Mouse (Mus musculus) midbrain, embryonic 12.5 days (tissue): ENCODE data around the gene Tesk2. TPM values are rescaled to one million over a fixed set of nuclear protein-coding genes. Genes with fewer than 3 reads are reported as not detected.
A peak's percentile ranks its signal among the peaks of the same experiment; 100 is the strongest.

Experiments used
- ATAC-seq: fragments of 200-750 bp; cut with Nextera tagmentation; 2 replicates; pipeline ENCODE4 v1.8.0; 2017; ENCODE audit warnings: low read depth, moderate TSS enrichment, moderate library complexity; ENCODE audit not compliant: low FRiP score
- H3K27ac ChIP-seq: fragments of 300-500 bp; sonication (generic); replicated peaks from 2 replicates; pipeline ENCODE4 v1.5.1; 2016; ENCODE audit warnings: mild to moderate bottlenecking
- H3K27me3 ChIP-seq: fragments of 300-500 bp; sonication (generic); 2 replicates; pipeline ENCODE4 v1.6.1; 2016; ENCODE audit warnings: mild to moderate bottlenecking
- H3K36me3 ChIP-seq: fragments of 300-500 bp; sonication (generic); 2 replicates; pipeline ENCODE4 v1.6.1; 2016
- H3K4me1 ChIP-seq: fragments of 300-500 bp; sonication (generic); 2 replicates; pipeline ENCODE4 v1.6.1; 2016
- H3K4me2 ChIP-seq: fragments of 300-500 bp; sonication (generic); replicated peaks from 2 replicates; pipeline ENCODE4 v1.6.1; 2016; ENCODE audit warnings: mild to moderate bottlenecking, moderate library complexity
- H3K4me3 ChIP-seq: fragments of 300-500 bp; sonication (generic); 2 replicates; pipeline ENCODE4 v1.5.1; 2016; ENCODE audit warnings: mild to moderate bottlenecking
- H3K9ac ChIP-seq: fragments of 300-500 bp; sonication (generic); replicated peaks from 2 replicates; pipeline ENCODE4 v1.6.1; 2016; ENCODE audit warnings: mild to moderate bottlenecking, moderate library complexity
- H3K9me3 ChIP-seq: fragments of 300-500 bp; sonication (generic); 2 replicates; pipeline ENCODE4 v1.6.1; 2016; ENCODE audit warnings: mild to moderate bottlenecking
- WGBS: fragments of 180-500 bp; shearing (Covaris S2); methylation state at CpG from one replicate; pipeline ENCODE4 v1.1.7; 2016; 5-methylcytosine and 5-hydroxymethylcytosine counted together
- polyA plus RNA-seq: library from polyadenylated mRNA; unstranded; fragments of >200 nt; fragmentation: Nextera tagmentation; extraction: Ambion mirVana; gene quantifications from 2 replicates; pipeline ENCODE4 v1.2.1, GENCODE M21; 2016

The Tesk2 gene
- polyA plus RNA-seq, 1 experiment from 2014 or later, result 5.7 TPM

DNA sequence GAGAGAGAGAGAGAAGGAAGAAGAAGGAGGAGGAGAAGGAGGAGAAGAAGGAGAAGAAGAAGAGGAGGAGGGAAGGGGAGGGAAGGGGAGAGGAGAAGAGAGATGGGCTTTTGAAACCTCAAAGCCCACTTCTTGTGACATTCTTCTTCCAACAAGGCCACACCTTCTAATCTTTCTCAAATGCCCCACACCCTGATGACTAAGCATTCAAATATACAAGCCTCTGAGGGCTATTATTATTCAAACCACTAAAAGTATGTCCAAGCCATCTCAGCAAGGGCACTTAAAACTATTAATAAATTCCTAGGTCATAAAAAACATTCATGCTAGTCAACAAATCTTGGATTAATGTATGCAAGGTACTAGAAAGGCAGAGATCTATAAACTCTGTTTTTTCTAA lies 48.3 kb downstream of the Tesk2 start:
- H3K27ac ChIP-seq, result no peak overlapping the region
- H3K9ac ChIP-seq, result no peak overlapping the region
- no peak for ATAC-seq
- H3K4me1 ChIP-seq, result no peaks in the 10 kb centered on the region
- H3K36me3 ChIP-seq, result 0 out of 2 replicates have a peak, but pooled peaks cover 5% of the 10 kb centered on the region
- H3K9me3 ChIP-seq, result no peaks in the 10 kb centered on the region
- H3K4me2 ChIP-seq, result no peak overlapping the region
- H3K27me3 ChIP-seq, result no peaks in the 10 kb centered on the region
- no peak overlapping the region for H3K4me3 ChIP-seq

DNA sequence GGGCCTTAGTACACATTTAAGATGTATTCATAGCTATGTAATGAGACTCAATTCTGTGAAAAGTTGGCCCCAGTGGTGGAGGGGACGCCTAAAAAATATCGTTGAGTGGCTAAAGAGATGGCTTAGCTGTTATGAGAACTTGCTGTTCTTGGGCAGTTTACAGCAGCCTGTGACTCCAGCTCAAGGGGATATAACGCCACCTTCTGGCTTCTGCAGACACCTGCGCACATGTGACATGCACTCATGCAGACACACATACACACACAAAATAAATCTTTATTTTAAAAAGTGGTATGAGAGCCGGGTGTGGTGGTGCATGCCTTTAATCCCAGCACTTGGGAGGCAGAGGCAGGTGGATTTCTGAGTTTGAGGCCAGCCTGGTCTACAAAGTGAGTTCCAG lies 55.6 kb downstream of the Tesk2 start:
- peaks cover 8% of the 10 kb centered on the region for H3K27me3 ChIP-seq
- no peaks in the 10 kb centered on the region for H3K4me1 ChIP-seq
- H3K4me3 ChIP-seq, result no peak overlapping the region
- 89% methylated on average over 5 of the region's 5 CpGs for WGBS
- H3K9ac ChIP-seq, result no peak overlapping the region
- ATAC-seq, result no peak
- no peaks in the 10 kb centered on the region for H3K9me3 ChIP-seq
- 0 out of 2 replicates have a peak, but pooled peaks cover 5% of the 10 kb centered on the region for H3K36me3 ChIP-seq
- no peak overlapping the region for H3K4me2 ChIP-seq
- no peak overlapping the region for H3K27ac ChIP-seq

DNA sequence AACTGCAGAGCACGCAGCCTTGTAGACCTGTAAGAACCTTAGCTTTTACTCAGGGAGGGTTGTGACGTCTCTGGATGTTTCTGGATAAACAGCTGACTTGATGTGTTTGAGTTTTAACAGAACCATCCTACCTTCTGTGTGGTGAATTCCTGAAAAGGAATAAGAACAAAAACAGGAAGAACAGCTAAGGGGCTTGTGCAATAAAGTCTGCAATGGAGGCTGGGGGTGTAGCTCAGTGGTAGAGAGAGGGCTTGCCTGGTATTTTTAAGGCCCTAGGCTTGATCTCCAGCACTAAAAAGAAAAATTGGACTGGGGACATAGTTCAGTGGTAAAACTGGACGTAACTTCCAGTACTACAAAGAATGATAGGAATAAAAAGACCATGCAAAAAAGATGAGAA lies 56.3 kb downstream of the Tesk2 start:
- ATAC-seq, result no peak
- 91% methylated on average over 3 of the region's 3 CpGs for WGBS
- Histone ChIP-seq H3K4me1 (peaks cover 4% of the 10 kb centered on the region), H3K9me3 (no peaks in the 10 kb centered on the region), H3K4me3 (no peak overlapping the region), H3K27me3 (peaks cover 8% of the 10 kb centered on the region), H3K27ac (no peak overlapping the region), H3K4me2 (no peak overlapping the region), H3K36me3 (0 out of 2 replicates have a peak, but pooled peaks cover 5% of the 10 kb centered on the region), H3K9ac (no peak overlapping the region)

DNA sequence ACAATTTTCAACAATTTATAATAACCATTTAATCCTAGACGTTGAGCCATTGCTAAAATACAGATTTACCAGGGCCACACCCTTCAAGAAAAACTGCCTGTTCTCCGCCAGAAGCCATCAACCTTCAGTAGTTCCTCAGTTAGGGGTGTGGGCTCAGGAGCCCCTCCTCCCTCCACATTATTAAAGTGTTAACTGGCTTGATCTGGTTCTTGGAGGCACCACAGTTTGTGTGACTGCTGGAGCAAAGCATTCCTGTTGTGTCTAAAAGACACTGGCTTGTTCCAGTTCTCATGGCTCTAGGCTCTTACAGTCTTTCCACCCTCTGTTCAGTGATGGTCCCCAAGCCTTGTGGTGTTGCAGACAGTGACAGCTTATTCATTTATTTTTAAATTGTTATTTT lies 59.8 kb downstream of the Tesk2 start:
- Histone ChIP-seq H3K4me1 (peaks cover 12% of the 10 kb centered on the region), H3K36me3 (no peaks in the 10 kb centered on the region), H3K4me2 (no peak overlapping the region), H3K27ac (no peak overlapping the region), H3K4me3 (no peak overlapping the region), H3K27me3 (peaks cover 8% of the 10 kb centered on the region), H3K9ac (no peak overlapping the region), H3K9me3 (no peaks in the 10 kb centered on the region)
- 82% methylated on average over 2 of the region's 2 CpGs for WGBS
- ATAC-seq, result no peak

DNA sequence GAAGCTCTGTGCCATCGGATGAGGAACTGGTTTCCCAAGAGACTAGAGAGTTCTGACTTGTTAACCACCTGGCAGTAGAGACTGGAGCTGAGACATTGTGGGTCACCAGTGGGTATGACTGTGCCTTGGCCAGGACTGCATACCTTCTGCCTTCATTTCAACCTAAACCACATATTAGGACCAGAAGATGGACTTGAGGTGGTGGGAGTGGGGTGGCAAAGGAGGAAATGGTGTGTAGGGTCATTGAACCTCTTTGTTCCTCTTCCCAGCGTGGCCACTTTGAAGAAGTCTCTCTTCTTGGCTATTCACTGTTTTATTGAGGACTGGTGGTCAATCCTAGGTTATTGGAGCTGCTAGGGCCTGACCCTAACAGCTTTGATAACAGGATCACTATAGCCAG lies 60.6 kb downstream of the Tesk2 start:
- no peak overlapping the region for H3K27ac ChIP-seq
- H3K27me3 ChIP-seq, result peaks cover 8% of the 10 kb centered on the region
- H3K36me3 ChIP-seq, result no peaks in the 10 kb centered on the region
- H3K4me2 ChIP-seq, result no peak overlapping the region
- H3K9ac ChIP-seq, result no peak overlapping the region
- H3K4me3 ChIP-seq, result no peak overlapping the region
- ATAC-seq, result no peak
- peaks cover 12% of the 10 kb centered on the region for H3K4me1 ChIP-seq
- H3K9me3 ChIP-seq, result no peaks in the 10 kb centered on the region
- 51% methylated on average over 2 of the region's 2 CpGs for WGBS

DNA sequence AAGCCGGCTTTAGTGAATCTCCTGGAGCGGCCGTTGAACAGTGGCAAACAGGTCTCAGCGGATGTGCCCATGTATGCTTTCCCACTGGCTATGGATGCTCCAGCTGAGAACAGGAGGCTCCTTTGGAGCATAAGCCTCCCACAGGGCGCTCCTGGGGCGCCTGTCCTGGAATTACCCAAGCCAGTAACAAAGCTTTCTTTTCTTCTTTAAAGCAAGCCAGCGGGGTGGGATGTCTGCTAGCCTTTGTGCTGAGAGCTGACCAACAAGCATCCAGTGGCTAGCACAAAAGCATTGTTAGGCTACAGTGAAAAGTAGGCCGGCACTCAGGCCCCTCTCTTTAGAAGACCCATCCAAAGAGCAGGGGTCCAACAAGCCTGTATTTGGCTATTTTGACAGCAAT lies 61.4 kb downstream of the Tesk2 start:
- Histone ChIP-seq H3K27ac (peak overlapping the region; percentile 1; the same call in 1 of the 2 replicates), H3K4me2 (peak overlapping the region; percentile 22), H3K9me3 (no peaks in the 10 kb centered on the region), H3K9ac (peak overlapping the region; percentile 29; the same call in 1 of the 2 replicates), H3K4me1 (peaks cover 12% of the 10 kb centered on the region), H3K27me3 (peaks cover 8% of the 10 kb centered on the region), H3K36me3 (no peaks in the 10 kb centered on the region), H3K4me3 (no peak overlapping the region)
- 0 out of 2 replicates have a peak, but pooled peaks have one; percentile 30 for ATAC-seq
- WGBS, result 9% methylated on average over 8 of the region's 8 CpGs

DNA sequence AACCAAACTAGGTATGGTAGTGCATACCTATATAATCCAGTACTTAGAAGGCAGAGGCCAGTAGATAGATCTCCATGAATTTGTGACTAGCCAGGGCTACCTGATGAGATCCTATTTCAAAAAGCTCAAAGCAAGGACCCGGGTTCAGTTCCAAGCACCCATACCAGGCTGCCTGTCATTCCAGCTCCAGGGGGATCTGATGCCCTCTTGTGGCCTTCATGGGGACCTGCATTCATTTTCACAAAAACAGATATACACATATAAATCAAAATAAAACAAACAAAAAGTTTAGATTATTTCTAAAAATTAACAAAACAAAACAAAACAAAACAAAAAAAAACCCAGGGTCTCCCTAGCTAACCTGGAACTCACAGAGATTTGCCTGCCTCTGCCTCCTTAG lies 65.8 kb downstream of the Tesk2 start:
- Histone ChIP-seq H3K4me3 (no peak overlapping the region), H3K9me3 (no peaks in the 10 kb centered on the region)
- WGBS, result 91% methylated on average over 1 of the region's 1 CpGs

DNA sequence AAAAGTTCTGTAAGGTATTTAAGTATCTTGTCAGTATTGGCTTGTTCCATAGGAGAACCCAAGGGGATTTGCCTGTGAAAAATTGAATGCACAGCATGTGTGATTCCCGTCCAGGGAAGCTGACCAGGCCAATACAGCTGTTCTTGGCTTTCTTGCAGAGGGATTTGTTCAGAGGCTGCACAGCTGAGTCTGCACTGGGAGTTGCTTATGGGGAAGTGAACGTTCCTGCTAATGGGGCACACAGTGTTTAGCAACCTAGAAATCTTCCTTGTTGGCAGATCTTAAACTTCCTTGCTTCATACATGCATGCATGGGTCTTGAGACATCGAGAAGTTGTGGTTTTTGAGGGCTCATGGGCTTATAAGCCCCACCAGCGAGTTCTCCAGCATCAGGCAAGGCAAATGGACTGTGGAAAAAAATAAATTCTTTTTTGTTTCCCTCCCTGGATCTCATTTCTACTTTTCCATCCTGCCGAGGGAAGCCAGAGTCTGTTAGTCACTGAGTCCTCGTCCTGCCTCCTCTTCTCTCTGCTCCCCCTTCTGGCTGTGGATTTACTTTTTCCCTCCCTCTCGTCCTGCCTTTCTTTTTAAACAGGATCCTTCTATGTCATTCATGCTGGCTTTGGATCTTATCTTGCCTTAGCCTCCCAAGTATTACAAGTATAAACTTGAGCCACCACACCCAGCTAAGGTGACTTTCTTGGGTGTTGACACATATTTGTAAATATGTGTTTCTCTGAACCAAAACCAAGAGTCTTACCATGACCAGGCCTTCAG lies 67.4 kb downstream of the Tesk2 start:
- Histone ChIP-seq H3K27me3 (no peaks in the 10 kb centered on the region), H3K4me1 (no peaks in the 10 kb centered on the region), H3K36me3 (no peaks in the 10 kb centered on the region), H3K4me2 (no peak overlapping the region), H3K27ac (no peak overlapping the region), H3K4me3 (no peak overlapping the region), H3K9me3 (no peaks in the 10 kb centered on the region), H3K9ac (no peak overlapping the region)
- 39% methylated on average over 7 of the region's 7 CpGs for WGBS
- no peak for ATAC-seq

More for the DNA sequence above, 65.8 kb downstream of the Tesk2 start:
- Histone ChIP-seq H3K36me3 (no peaks in the 10 kb centered on the region), H3K9ac (no peak overlapping the region), H3K27ac (no peak overlapping the region), H3K4me2 (no peak overlapping the region), H3K4me1 (peaks cover 12% of the 10 kb centered on the region), H3K27me3 (no peaks in the 10 kb centered on the region)
- ATAC-seq, result no peak

DNA sequence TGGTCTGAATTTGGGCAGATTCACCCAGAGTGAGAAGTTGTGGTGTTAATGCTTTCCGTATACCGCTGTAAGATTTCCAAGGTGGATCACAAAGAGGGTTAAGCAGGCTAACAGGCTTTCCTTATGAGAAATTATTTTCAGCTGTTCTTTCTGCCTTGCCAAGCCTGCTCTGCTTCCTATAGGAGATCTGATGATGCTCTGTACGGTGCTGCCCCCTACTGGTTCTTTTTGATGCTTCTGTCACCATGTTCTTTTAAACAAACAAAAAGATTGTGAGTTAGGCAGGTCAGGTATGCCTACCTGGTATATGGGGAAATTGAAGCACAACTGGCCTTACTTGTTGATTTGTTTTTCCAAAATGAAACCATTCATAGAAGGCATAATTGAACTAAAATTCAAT lies 68.2 kb downstream of the Tesk2 start:
- no peaks in the 10 kb centered on the region for H3K36me3 ChIP-seq
- no peak overlapping the region for H3K4me2 ChIP-seq
- no peaks in the 10 kb centered on the region for H3K27me3 ChIP-seq
- H3K27ac ChIP-seq, result no peak overlapping the region
- H3K4me1 ChIP-seq, result no peaks in the 10 kb centered on the region
- WGBS, result 11% methylated on average over 3 of the region's 3 CpGs
- H3K9ac ChIP-seq, result no peak overlapping the region
- H3K4me3 ChIP-seq, result no peak overlapping the region
- no peaks in the 10 kb centered on the region for H3K9me3 ChIP-seq
- ATAC-seq, result no peak

DNA sequence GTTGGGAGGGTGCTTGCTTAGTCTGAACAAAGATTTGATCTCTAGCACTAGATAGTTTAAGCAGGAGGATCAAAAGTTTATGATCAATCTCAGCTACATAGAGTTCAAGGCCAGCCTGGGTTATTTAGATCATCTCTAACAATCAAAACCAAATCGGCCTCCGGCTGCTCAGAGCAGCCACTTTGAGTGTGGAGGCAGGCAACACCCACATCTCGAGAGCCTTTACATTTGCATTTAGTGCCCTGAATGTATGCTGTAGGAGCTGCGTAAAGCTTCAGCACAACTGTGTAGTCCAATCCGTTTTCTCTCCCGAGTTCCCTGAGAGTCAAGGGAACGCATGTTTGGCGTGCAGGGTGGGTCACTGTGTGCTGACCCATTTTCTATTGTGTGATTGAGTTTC lies 71.7 kb downstream of the Tesk2 start:
- Histone ChIP-seq H3K9ac (no peak overlapping the region), H3K4me1 (no peaks in the 10 kb centered on the region), H3K27ac (no peak overlapping the region), H3K4me3 (no peak overlapping the region), H3K4me2 (no peak overlapping the region), H3K27me3 (no peaks in the 10 kb centered on the region), H3K36me3 (no peaks in the 10 kb centered on the region), H3K9me3 (no peaks in the 10 kb centered on the region)
- no peak for ATAC-seq
- 91% methylated on average over 8 of the region's 8 CpGs for WGBS

DNA sequence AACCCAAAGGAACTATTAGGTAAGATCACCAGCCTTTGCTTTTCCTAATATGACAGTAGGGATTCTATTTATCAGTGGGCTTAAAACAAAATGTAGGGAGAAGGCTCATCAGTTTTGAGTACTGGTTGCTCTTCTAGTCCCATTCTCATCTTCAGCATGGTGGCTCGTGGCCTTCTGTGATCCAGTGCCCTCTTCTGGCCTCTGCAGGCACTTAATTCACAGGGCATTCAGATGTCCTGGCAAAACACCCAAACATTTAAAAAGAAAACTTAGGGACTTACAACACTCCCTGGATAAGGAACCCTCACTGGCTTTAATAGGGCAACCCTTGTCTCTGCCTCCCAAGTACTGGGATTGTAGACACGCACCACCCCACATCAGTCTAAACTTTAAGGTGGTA lies 73.5 kb downstream of the Tesk2 start:
- ATAC-seq, result no peak
- Histone ChIP-seq H3K4me1 (no peaks in the 10 kb centered on the region), H3K9me3 (no peaks in the 10 kb centered on the region), H3K27me3 (no peaks in the 10 kb centered on the region), H3K9ac (no peak overlapping the region), H3K4me3 (no peak overlapping the region), H3K4me2 (no peak overlapping the region), H3K27ac (no peak overlapping the region), H3K36me3 (no peaks in the 10 kb centered on the region)
- 70% methylated on average over 2 of the region's 2 CpGs for WGBS

DNA sequence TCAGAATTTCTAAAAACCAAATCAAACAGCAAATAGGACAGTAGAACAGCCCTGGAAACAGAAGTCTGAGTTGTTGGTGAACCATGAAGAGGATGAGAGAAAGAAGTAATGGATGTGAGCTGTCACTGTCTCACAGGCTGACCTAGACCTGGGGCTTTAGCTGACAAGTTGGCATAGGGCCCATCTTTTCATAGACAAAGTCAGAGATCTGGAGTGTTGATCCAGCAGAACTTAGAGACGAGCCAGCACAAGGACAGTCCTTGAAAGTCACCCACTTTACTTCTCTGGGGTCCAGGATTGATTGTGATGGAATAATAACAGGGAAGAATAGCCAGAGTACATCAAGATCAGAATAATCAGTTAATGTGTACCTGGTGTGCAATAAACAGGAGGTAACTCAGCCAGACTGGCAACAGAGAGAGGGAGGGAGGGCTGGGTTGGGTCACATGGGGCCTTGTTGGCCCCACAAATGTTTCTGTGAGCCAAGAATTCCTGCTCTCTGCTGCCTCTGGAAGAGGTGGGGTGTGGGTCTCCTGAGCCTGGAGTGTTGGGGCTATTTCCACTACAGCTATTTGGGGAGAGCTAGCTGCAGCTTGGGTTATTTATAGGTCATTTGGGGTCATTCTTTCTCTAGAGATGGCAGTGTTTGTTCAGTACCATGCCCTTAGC lies 75.8 kb downstream of the Tesk2 start:
- WGBS, result 72% methylated on average over 1 of the region's 1 CpGs
- H3K4me2 ChIP-seq, result no peak overlapping the region
- H3K9me3 ChIP-seq, result no peaks in the 10 kb centered on the region
- H3K36me3 ChIP-seq, result no peaks in the 10 kb centered on the region; the same call in 1 of the 2 replicates
- no peak overlapping the region for H3K4me3 ChIP-seq
- no peaks in the 10 kb centered on the region for H3K27me3 ChIP-seq
- no peak overlapping the region for H3K9ac ChIP-seq
- no peak overlapping the region for H3K27ac ChIP-seq
- no peak for ATAC-seq
- no peaks in the 10 kb centered on the region for H3K4me1 ChIP-seq
